Mouse (Mus musculus) liver, postnatal 0 days (tissue): ENCODE results near the gene Arf1.

Experiments used
- CTCF ChIP-seq: sonication (generic); IDR thresholded peaks from 2 replicates; pipeline ENCODE4 v1.5.1; 2016; ENCODE audit warnings: antibody characterized with exemption, low read depth
- EP300 ChIP-seq: IDR thresholded peaks from 2 replicates; pipeline ENCODE4 v1.6.1; 2016; ENCODE audit warnings: antibody characterized with exemption, low read depth, mild to moderate bottlenecking

DNA sequence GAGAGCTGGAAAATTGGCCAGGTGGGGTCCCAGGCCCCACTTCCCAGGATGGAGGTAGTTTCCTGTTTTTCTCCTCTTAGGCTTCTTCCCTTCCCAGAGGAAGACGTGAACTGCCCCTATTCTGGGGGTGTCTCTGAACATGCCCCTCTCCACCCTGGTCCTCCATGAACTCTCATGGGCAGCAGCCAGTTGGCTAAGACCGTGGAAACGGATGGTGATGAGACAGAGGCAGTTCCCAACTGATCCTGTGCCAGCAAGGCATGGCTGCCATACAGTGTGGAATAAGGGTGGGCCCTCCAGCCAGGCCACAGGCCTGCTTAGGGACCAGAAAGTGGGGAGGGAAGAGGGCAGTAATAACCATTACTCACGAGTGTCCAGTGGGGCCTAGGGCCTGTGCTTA, 57.5 kb downstream of the Arf1 start:
- TF ChIP-seq CTCF (no peak), EP300 (no peak)
